Mouse (Mus musculus) heart, adult 2 months (tissue): ENCODE data around the gene Lipf. TPM values are rescaled to one million over a fixed set of nuclear protein-coding genes. Genes with fewer than 3 reads are reported as not detected.
A peak's percentile ranks its signal among the peaks of the same experiment; 100 is the strongest.

ENCODE experiments used
- DNase-seq, 2 experiments: peaks; one replicate each; pipeline ENCODE4 v3.0.0; 2021
- H3K27ac ChIP-seq: fragments of 200-600 bp; 2 replicates; pipeline ENCODE4 v1.8.1; 2022
- H3K27me3 ChIP-seq: fragments of 200-500 bp; 2 replicates; pipeline ENCODE4 v1.6.1; 2012; ENCODE audit warnings: mild to moderate bottlenecking, low read length, inconsistent platforms, mixed read lengths; ENCODE audit not compliant: control insufficient read depth, insufficient read depth
- H3K36me3 ChIP-seq: fragments of 200-500 bp; 2 replicates; pipeline ENCODE4 v1.6.1; 2012; ENCODE audit warnings: low read length, inconsistent platforms; ENCODE audit not compliant: control insufficient read depth, insufficient read depth
- H3K4me1 ChIP-seq: fragments of 200-500 bp; 2 replicates; pipeline ENCODE4 v1.6.1; 2011; ENCODE audit warnings: low read length; ENCODE audit not compliant: control insufficient read depth, insufficient read depth
- H3K4me3 ChIP-seq: fragments of 200-600 bp; 2 replicates; pipeline ENCODE4 v1.8.1; 2022
- H3K79me2 ChIP-seq: fragments of 200-500 bp; replicated peaks from 2 replicates; pipeline ENCODE4 v1.6.1; 2012; ENCODE audit warnings: mild to moderate bottlenecking, inconsistent platforms, low read length, moderate library complexity, mixed read lengths; ENCODE audit not compliant: control insufficient read depth, insufficient read depth
- H3K9ac ChIP-seq: fragments of 200-500 bp; 2 replicates; pipeline ENCODE4 v1.6.1; 2012; ENCODE audit warnings: low read depth, mild to moderate bottlenecking, control low read depth, inconsistent platforms, low read length, mixed read lengths
- CTCF ChIP-seq: fragments of 200-600 bp; IDR thresholded peaks from 2 replicates; pipeline ENCODE4 v1.8.1; 2022; ENCODE audit warnings: antibody characterized with exemption, mild to moderate bottlenecking, moderate library complexity
- EP300 ChIP-seq: fragments of 200-500 bp; IDR thresholded peaks from 2 replicates; pipeline ENCODE4 v1.6.1; 2011; ENCODE audit warnings: low read depth, low read length, control low read depth; ENCODE audit not compliant: insufficient read depth
- POLR2A ChIP-seq: fragments of 200-500 bp; IDR thresholded peaks from 2 replicates; pipeline ENCODE4 v1.6.1; 2011; ENCODE audit warnings: mild to moderate bottlenecking, low read depth, low read length, control low read depth; ENCODE audit not compliant: insufficient read depth
- WGBS: fragments of 180-500 bp; shearing (Covaris S2); methylation state at CpG from one replicate; pipeline ENCODE4 v1.1.7; 2018; 5-methylcytosine and 5-hydroxymethylcytosine counted together
- intact Hi-C: fragments of 180-260 bp; cut with DNase I; formaldehyde crosslinking; loops from one replicate; pipeline ENCODE4 v1.15.1; 2025
- long read RNA-seq: library from polyadenylated mRNA; stranded (forward); transcript quantifications from one replicate; pipeline ENCODE4 v2.0.0, GENCODE M21; 2021
- polyA plus RNA-seq: library from polyadenylated mRNA; depleted of rRNA; stranded (reverse); fragments of >200 nt; gene quantifications from 2 replicates; pipeline ENCODE4 v1.2.3, GENCODE M21; 2012; rRNA removed
- total RNA-seq, 2 experiments: library from RNA; stranded (reverse); gene quantifications; 2 replicates each; pipeline ENCODE4 v1.2.3; 2021

Gene Lipf
- total RNA-seq (not detected), polyA plus RNA-seq (not detected in 2 replicates)
- long read RNA-seq, result 0 reads

DNA sequence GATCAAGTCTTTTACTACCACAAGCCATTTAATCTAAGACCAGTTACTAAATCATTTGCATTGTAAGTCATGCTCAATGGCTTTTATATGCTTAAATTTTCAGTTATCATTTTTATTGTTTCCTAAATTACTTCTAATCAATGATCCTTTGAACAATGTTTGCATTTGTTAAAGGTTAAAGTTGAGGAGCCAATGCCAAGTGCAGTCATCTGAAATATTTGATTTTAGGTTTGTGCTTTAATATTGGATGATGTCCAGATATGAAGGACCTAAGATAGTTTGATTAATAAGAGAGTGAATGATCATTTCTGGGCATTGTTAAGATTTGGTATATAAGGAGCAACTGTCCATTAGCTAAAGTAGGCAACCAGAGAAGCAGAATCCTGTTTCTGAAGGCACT is at the start of gene Lipf:
Gene Lipf (plus strand): TSS at position 301 of the 400 bp plus-strand sequence.
- DNase-seq, result no peak
- Histone ChIP-seq H3K27ac (no peak within 1 kb of the TSS), H3K79me2 (no peaks in the 10 kb centered on the region), H3K27me3 (no peaks in the 10 kb centered on the region), H3K36me3 (no peaks in the 10 kb centered on the region), H3K4me3 (no peak within 1 kb of the TSS), H3K4me1 (no peaks in the 10 kb centered on the region), H3K9ac (no peak within 1 kb of the TSS)
- intact Hi-C loops, result no loop called here
- TF ChIP-seq EP300 (no peak), CTCF (no peak), POLR2A (no peak)

DNA sequence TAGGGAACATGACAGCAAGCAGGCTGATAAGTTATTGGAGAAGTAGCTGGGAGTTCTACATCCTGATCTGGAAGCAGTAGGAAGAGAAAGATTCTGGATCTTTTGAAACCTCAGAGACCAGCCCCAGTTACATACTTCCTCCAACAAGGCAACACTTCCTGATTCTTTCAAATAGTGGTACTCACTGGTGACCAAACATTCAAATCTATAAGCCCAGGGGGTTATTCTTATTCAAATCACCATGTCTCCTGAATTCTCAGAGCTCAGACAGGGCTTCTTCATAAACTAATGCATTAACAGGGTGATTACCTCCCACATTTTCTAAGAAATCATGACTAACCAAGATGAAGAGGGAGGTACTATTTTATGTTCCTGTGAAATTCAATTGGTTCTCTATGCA is 36.9 kb upstream of the Lipf start:
- DNase-seq, result no peak
- intact Hi-C loops, result no loop called here
- no peak overlapping the region for H3K4me3 ChIP-seq
- H3K4me1 ChIP-seq, result no peaks in the 10 kb centered on the region
- no peak overlapping the region for H3K9ac ChIP-seq
- no peaks in the 10 kb centered on the region for H3K27me3 ChIP-seq
- no peaks in the 10 kb centered on the region for H3K36me3 ChIP-seq
- H3K79me2 ChIP-seq, result no peaks in the 10 kb centered on the region
- H3K27ac ChIP-seq, result no peak overlapping the region
- TF ChIP-seq POLR2A (no peak), CTCF (no peak), EP300 (no peak)

DNA sequence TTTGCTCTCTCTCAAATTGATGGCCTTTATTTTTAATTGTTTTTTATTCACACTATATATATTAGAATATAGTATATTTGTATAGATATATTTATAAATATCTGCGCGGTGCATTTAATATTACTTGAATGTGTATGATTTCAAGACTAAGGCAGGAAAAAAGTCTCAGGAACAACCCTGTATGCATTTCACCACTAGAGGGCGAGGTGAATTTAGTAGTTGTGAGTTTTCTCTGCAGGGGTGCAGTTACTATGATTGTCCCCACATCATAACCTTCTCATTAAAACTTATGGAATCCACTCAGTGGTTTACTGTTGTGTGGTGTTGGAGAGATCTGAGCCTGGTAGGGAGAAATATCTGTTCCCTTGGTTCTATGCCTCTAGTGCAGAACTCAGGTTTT is 18.0 kb downstream of the Lipf start:
- 39% methylated on average over 3 of the region's 3 CpGs for WGBS
- Histone ChIP-seq H3K27ac (no peak overlapping the region), H3K9ac (no peak overlapping the region), H3K27me3 (no peaks in the 10 kb centered on the region), H3K4me3 (no peak overlapping the region), H3K4me1 (no peaks in the 10 kb centered on the region), H3K36me3 (no peaks in the 10 kb centered on the region), H3K79me2 (no peaks in the 10 kb centered on the region)
- DNase-seq, result no peak
- intact Hi-C loops, result no loop called here
- peak; percentile 71 for TF ChIP-seq CTCF
- no peak for TF ChIP-seq EP300
- TF ChIP-seq POLR2A, result no peak

DNA sequence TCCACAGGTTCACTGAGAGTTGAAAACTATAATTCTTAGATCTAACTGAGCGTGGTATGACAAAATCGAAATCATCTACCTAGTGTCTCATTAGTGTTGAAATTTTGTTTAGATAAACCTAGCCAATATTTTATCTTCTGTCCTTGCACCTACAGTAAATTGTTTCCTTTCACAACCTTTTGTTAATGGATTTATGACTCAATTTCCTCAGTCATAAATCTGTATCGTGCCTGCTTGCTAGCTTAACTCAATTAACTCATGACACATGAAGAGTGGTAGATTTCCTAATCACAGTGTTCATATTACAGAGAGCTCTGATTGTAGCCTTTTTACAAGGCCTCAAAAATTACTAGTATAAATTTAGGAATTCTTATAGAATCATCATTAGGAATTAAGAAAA is 22.1 kb downstream of the Lipf start:
- 77% methylated on average over 3 of the region's 3 CpGs for WGBS
- Histone ChIP-seq H3K36me3 (no peaks in the 10 kb centered on the region), H3K79me2 (no peaks in the 10 kb centered on the region), H3K27ac (no peak overlapping the region), H3K4me1 (no peaks in the 10 kb centered on the region), H3K4me3 (no peak overlapping the region), H3K9ac (no peak overlapping the region), H3K27me3 (no peaks in the 10 kb centered on the region)
- intact Hi-C loops, result no loop called here
- DNase-seq, result no peak
- TF ChIP-seq CTCF, result no peak
- no peak for TF ChIP-seq EP300
- TF ChIP-seq POLR2A, result no peak

DNA sequence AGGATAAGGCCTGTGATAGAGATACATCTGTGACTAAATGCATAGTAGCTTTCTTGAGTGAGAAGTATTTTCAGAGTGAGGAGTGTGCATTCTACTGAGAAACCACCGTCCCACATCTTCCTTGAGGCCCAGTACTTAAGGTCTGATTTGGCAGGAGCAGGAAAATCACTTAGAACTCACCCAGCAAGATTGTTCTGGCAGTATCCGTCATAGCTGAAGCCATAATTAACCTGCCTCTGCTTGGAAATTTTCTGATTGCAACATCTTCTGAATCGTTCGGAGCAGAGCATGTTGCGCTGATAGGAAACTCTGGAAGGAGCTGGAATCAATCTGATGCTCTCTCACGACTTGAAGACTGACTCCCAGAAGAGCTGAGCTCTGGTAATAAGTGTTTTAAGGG is 47.0 kb downstream of the Lipf start, which contains the start of gene Lipk:
Gene Lipk (plus strand): TSS at position 289 of the 400 bp plus-strand sequence.
- no peaks in the 10 kb centered on the region for H3K4me1 ChIP-seq
- no peak within 1 kb of the TSS for H3K27ac ChIP-seq
- 74% methylated on average over 6 of the region's 6 CpGs for WGBS
- DNase-seq, result no peak
- no peaks in the 10 kb centered on the region for H3K79me2 ChIP-seq
- no peaks in the 10 kb centered on the region for H3K36me3 ChIP-seq
- H3K9ac ChIP-seq, result no peak within 1 kb of the TSS
- TF ChIP-seq CTCF (no peak), POLR2A (no peak), EP300 (no peak)
- no peaks in the 10 kb centered on the region for H3K27me3 ChIP-seq
- intact Hi-C loops, result no loop called here
- H3K4me3 ChIP-seq, result no peak within 1 kb of the TSS

DNA sequence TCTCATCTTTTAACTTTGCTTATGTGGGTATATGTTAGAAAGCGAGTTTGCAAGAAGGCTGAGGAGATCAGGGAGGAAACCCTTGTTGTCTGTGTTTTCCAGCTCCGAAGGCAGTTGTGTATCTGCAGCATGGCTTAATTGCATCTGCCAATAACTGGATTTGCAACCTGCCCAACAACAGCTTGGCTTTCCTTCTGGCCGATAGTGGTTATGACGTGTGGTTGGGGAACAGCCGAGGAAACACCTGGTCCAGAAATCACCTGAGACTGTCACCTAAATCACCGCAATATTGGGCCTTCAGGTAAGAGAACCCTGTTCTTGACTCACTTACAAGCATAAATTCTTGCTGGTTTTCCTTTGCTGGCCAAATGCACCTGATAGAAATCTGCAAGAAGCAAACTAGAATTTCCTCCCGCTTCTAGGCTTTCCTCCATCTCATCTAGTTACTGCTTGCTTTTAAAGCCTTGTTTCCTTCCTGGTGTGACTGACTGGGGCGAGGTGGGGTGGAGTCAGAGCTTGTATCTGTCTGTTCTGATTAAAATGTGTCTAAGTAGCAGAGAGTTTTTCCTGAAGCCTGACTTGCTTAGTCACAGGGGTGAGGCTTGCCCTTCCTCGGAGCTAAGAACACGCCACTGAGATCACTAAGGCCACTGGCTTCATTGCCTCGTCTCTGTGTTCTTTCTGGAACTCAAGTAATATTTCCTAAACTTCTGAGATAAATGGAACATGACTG is 60.6 kb downstream of the Lipf start:
- Histone ChIP-seq H3K9ac (no peak overlapping the region), H3K4me1 (no peaks in the 10 kb centered on the region), H3K36me3 (no peaks in the 10 kb centered on the region), H3K27me3 (no peaks in the 10 kb centered on the region), H3K79me2 (no peaks in the 10 kb centered on the region), H3K4me3 (no peak overlapping the region), H3K27ac (no peak overlapping the region)
- no peak for TF ChIP-seq EP300
- TF ChIP-seq CTCF, result no peak
- TF ChIP-seq POLR2A, result no peak
- WGBS, result 58% methylated on average over 11 of the region's 11 CpGs
- no peak for DNase-seq
- intact Hi-C loops, result loop anchor here (5.0 kb wide), 1 partner anchor 639 kb away; no protein-coding TSS in a partner anchor
